Mouse (Mus musculus) layer of hippocampus, adult 18-20 months (tissue): ENCODE data around the gene Clstn2. TPM values are rescaled to one million over a fixed set of nuclear protein-coding genes. Genes with fewer than 3 reads are reported as not detected.

Experiments used
- DNase-seq, 2 experiments: peaks; one replicate each; pipeline ENCODE4 v3.0.0; 2022; ENCODE audit warnings: low spot score in 2 of 2
- total RNA-seq, 2 experiments: library from RNA; stranded (reverse); gene quantifications; 2 replicates each; pipeline ENCODE4 v1.2.3; 2021

Gene Clstn2
- total RNA-seq, 2 experiments from 2014 or later, result 130 TPM

GRCm38 (mm10) chr9:97686826-97687425 is 346.1 kb downstream of the Clstn2 start:
- DNase-seq, result no peak

DNA sequence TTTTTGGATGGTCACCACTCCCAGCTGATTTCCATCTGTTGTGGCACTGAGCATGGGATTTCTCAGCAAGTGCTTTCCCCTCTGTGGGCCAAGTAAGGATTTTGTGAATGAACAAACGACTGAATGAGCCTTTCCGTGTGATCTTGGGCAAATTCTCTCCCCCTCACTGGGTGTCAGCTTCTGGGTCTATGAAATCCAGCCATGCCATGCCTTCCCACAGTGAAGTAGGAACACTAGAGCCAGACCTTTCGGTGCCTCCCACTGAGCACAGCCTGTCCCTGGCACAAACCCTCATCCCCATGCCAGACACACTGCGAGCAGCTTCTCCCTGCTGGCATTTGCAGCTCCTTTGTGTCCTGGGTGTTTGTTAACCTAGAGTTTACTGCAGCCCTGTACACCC is 347.3 kb downstream of the Clstn2 start:
- peak; percentile 62 to 82 for DNase-seq

DNA sequence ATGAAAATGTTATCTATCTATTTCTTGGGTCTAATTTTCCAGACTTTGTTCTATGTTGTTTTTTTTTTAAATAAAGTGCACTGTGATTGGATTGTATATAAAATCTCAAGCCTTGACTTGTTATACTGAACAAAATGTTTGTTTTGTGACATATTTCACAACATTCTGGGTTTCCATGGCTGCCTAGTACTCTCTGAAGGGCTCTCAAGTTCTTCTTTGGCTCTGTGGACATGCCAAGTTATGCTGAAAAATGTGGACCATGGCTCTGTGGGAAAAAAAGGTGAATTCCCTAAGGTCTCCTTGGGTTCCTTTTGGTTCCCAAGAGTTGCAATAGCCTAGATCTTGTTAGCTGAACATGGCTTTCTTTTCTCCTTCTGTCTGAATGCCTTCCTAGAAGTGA is 353.1 kb downstream of the Clstn2 start:
- DNase-seq, result no peak

DNA sequence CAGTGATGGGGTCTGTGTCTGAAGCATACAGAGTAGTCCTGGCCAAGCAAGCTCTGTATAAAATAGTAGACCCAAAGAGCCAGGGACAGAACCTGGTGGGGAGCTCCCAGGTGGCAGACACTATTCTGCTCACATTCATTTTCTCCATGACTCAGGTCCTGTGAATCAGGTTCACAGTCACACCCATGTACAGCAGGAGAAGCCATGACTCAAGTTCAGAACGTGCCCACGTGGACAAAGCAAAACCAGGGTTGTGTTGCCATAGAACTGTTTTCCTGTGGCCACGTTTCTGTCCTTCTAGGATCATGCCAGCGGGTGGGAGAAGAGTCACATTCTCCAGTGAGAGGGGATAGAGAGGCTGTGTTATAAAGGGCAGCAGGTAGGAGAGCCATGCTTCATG is 353.9 kb downstream of the Clstn2 start:
- DNase-seq, result no peak

- DNase-seq, result peak in 1 of 2 experiments; percentile 30
Measured at GRCm38 (mm10) chr9:97677075-97677474, 355.9 kb downstream of the Clstn2 start.

- DNase-seq, result no peak
Measured at GRCm38 (mm10) chr9:97672681-97673080, 360.3 kb downstream of the Clstn2 start.

DNA sequence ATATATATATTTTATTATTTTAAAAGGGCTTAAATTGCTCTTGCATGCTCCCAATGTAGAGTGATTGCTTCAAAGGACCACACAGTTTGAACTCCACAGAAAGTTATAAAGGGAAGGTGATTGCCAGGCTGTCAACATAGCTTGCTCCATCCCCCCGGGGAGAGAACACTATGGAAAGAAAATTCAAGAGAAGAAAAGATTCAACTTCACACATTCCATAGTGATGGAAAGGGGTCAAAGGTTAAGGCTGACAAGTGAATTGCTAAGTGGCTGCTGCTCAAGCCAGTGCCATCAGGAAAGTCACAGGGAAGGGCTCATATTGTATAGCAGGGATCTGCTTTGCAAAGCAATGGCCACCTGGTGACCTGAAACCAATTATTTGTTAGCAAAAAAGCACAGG is 360.8 kb downstream of the Clstn2 start:
- no peak for DNase-seq

DNA sequence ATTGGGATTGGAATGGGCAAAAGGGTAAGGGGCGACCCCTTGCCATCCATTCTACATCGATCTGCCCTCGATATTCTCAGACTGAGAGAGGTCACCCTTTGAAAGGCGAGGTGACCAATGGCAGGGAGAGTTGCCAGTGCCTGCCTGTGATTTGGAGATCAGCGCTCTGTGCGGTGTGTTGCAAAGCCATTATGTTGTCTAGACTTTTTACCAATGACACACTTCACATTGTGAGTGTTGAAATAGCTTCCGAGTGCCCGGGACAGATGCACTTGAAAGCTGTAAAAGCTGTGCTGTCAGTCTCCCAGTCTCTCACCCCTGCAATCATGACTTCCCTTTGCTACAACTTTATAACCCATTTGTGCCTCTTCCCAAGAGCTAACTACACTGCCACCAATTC is 362.3 kb downstream of the Clstn2 start:
- no peak for DNase-seq

- DNase-seq, result no peak
Measured at GRCm38 (mm10) chr9:97660989-97661388, 372.0 kb downstream of the Clstn2 start.

GRCm38 (mm10) chr9:97658736-97659135 is 374.2 kb downstream of the Clstn2 start:
- no peak for DNase-seq

GRCm38 (mm10) chr9:97648409-97648808 is 384.6 kb downstream of the Clstn2 start:
- peak in 1 of 2 experiments; percentile 62 for DNase-seq

GRCm38 (mm10) chr9:97645746-97646145 is 387.2 kb downstream of the Clstn2 start:
- DNase-seq, result peak in 1 of 2 experiments; percentile 48

GRCm38 (mm10) chr9:97642396-97642795 is 390.6 kb downstream of the Clstn2 start:
- no peak for DNase-seq

- DNase-seq, result no peak
Measured at GRCm38 (mm10) chr9:97639967-97640549, 392.9 kb downstream of the Clstn2 start.

DNA sequence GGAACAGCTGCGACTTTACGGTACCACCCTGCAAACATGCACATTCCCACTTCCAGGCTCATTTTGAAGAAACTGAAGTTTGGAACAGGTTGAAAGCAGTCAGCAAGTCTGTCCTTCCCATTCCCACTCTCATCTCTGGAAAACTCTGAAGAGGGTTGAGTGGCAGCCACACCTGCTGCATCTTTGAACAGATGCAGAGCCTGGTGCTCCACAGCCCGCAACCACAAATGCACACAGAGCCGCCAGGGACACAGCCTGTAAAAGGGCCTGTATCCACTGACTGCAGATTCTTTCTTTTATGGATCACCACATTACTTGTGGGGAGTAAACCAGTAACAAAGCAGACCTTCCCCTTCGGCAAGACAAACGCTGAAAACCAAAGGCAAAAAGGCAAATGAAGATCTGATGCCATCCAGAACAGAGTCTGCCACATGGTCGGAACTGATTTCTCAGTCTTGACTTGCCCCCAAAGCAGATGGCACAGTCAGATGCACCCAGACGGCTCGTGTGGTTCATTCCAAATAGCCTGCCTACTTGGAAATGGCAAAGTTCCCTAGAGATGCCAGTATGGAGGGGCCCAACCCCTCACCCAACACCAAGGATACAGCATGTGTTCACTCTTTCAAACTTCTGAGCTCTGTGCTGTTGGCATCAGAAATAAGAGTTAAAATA is 394.2 kb downstream of the Clstn2 start:
- DNase-seq, result peak; percentile 85 to 93

DNA sequence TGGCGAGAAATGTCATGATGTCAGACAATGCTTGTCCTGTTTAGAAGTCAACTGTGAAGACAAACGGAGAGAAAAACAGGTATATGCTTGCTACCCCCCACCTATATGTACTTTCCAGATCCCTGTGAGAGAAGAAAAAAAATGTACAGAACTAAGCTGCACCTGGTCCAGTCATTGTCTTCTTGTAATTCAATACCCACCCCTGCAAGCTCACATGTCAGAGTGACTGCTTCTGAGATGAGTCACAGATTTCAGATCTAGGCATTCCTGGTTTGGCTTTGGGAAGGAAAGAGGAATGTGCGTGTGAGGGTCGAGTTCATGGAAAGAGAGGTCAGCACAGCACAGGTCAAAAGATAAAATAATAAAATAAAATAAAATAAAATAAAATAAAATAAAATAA is 397.6 kb downstream of the Clstn2 start:
- DNase-seq, result no peak

DNA sequence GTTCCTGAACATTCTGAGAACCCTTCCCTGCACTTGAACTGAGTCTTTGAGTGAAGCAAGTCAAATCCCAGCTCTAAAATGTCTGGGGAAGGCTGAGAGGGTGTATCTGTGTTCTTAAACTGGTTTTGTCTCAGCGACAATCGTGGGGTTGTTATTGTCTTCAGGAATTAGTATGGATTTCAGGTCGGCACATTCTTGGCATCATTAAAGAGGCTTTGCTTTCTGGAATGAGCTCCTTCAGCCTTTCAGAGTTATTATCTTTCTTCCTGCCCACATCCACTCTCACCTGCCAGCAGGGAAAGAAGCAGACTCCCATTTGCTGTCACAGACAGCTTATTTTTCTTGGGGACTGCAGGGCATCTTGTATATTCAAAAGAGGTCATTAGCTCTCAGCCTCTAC is 398.1 kb downstream of the Clstn2 start:
- DNase-seq, result no peak

- no peak for DNase-seq
Measured at GRCm38 (mm10) chr9:97629180-97629579, 403.8 kb downstream of the Clstn2 start.

DNA sequence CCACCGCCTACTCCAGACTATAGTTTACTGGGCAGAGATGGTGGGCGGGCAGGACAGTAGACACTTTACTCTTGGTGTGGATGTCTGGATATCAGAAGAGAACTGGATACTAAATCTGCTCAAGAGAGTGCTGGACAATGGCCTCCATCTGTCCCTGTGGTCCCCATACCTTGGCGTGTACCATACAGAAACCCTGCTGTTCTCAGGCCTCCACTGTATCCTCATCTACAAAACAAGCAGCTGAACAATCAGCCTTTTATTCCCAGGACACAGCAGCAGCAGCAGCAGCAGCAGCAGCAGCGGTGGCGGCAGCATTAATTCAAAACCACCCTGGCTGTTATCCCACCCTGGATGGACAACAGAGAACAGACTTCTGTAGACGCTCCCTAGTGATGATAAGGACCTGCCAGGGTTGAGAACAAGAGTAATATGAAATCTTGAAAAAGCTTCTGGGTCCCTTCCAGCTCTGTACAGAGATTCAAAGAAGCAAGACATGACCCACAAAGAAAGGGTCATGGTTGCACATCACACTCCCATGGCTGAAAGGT is 404.5 kb downstream of the Clstn2 start:
- no peak for DNase-seq

DNA sequence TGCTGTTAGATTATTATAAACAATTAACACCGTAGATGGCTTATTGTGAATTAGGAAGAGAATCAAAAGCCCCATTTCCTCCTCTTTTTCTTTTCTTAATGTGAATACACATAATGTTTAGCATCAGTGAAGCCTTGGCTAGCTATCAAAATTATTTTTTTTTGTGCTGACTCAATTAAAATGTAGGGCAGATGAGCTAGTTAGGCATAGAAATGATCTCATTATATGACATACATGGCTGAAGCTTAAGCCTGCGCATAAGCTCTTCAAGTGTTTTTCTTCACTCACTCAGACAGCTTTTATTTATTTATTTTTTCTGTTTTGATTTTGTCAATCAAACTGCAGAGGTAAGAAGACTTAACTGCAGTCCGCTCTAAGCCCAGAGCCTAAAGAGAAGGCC is 405.1 kb downstream of the Clstn2 start:
- DNase-seq, result no peak

- DNase-seq, result no peak
Measured at GRCm38 (mm10) chr9:97610566-97610965, 422.4 kb downstream of the Clstn2 start.

GRCm38 (mm10) chr9:97603729-97604128 is 429.3 kb downstream of the Clstn2 start:
- peak in 1 of 2 experiments; percentile 64 for DNase-seq
